Mouse (Mus musculus): ENCODE results near the gene Rps5.
A peak's percentile ranks its signal among the peaks of the same experiment; 100 is the strongest.
"Not testable (repeated sequence)": the region's sequence is repeated elsewhere in the genome, so short reads cannot be mapped to it uniquely, and the experiment has no call there.

Gene Rps5

DNA sequence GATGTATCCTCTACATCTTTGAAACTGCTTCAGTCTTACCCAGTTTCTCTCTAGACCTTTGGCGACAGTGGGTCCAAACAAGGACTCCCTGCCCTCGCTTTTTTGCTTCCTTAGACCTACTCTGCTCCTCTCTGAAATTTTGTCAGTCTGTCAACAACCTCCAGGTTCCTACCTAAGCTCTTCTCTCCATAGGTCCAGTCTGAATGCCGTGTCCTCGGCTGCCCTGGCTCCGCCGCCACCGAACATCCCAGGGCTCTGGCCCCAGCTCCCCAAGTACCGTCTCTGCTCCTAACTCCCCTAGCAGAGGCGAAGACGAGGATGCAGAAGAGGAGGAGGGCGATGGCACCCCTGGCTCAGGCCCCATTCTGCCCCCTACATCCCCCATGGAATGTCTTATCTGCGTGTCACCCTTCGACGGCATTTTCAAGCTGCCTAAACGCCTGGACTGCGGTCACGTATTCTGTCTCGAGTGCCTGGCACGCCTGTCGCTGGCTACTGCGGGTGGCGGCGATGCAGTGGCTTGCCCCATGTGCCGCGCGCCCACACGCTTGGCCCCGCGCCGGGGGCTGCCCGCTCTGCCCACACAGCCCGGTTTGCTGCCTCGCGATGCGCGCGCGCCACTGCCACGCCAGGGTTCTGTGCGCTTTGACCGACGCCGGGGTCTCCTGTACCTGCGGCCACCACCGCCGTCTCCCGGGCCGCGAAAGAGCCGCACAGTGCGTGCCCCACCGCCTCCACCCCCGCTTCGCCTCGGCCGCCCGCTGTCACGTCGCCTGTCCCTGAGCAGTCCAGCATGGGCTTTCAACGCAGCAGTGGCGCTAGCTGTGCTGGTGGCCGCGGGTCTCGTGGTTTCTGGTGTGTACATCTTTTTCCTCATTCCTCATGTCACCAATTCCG is 5.9 kb downstream of the Rps5 start:
- peak; percentile 68 for ATAC-seq (ENCODE audit: low TSS enrichment)

DNA sequence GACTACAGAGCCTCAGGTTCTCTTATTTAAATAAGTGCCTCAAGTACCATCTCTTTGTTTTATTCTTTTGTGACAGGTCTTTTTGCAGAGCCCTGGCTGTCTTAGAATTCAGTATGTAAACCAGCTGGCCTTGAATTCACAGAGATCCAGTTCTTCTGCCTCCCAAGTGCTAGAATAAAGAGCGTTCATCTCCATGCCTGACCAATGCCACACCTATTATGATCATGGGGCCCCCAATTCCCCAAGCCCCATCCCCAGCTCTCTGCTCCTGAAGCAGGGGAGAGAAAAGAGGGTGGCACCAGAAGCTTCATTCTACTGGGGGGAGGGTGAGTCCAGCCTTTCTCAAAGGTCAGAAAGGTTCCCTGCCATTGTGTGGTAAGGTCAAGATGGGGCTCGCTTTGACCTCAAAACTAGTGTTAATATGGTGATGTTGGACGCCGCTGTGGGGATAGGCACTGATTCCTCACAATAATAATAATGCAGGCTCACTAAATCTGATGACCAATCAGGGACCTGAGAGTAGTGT is 11.6 kb downstream of the Rps5 start:
- no peak for ATAC-seq (ENCODE audit: low TSS enrichment)

DNA sequence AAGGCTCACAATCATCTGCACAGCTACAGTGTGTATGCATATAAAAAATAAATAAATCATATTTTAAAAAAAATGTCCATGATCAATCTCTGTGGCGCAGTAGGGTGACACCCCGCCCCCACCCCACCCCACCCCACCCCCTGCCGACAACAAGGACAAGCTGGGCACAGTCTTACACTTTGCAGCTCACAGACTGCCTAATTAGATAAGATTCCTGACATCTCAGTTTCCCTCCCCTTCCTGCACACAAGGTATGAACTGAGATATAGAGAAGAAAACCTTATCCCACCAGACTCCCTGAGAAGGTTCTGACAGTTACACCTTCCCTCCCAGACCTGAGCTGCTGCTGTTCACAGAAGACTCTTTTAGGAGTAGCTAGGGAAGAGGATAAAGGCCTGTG is 12.7 kb downstream of the Rps5 start:
- no peak for ATAC-seq (ENCODE audit: low TSS enrichment)

DNA sequence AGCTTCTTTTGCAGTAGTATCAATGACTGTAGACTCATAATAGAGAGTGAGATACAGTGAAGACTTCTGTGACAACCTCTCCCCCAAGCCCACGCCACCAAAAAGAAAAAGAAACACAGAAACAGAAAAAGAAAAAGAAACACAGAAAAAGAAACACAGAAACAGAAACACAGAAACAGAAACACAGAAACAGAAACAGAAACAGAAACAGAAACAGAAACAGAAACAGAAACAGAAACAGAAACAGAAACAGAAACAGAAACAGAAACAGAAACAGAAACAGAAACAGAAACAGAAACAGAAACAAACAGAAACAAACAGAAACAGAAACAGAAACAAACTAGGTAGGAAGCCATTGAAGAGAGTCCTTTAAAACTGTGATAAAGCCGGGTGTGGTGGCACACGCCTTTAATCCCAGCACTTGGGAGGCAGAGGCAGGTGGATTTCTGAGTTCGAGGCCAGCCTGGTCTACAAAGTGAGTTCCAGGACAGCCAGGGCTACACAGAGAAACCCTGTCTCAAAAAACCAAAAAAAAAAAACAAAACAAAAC is 15.2 kb downstream of the Rps5 start:
- ATAC-seq (ENCODE audit: low TSS enrichment), result not testable (repeated sequence)

DNA sequence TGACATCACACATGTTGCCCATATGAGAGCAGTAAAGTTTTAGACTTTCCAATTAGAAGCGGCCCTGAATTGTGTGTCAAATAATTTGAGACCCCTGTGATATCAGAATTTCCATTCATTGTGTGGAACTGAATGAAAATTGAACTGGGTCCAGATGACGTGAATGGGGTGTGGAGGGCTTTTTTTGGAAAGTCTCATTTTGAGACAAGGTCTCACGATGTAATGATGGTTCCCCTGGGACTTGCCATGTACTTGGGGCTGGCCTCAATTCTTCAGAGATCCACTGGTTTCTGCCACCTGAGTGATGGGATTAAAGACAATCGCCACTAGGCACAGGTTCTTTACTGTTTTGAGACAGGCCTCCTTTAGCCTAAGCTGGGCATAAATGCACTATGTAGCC is 18.5 kb downstream of the Rps5 start:
- no peak for ATAC-seq (ENCODE audit: low TSS enrichment)

DNA sequence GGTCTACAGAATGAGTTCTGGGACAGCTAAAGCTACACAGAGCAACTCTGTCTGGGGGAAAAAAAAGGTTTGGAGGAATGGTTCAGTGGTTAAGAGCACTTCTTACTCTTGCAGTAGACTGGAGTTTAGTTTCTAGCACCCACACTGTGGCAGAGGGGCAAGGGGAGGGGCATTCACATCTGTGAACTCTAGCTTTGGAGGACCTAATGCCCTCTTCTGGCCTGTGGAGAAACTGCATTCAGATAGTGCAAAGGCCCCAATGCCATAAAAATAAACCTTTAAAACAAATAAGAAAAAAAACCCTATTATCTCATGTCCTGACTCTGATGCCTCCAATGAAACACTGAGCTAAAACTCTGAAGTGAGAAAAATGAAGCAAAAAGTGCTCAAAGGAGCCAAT is 21.4 kb downstream of the Rps5 start:
- ATAC-seq (ENCODE audit: low TSS enrichment), result no peak

DNA sequence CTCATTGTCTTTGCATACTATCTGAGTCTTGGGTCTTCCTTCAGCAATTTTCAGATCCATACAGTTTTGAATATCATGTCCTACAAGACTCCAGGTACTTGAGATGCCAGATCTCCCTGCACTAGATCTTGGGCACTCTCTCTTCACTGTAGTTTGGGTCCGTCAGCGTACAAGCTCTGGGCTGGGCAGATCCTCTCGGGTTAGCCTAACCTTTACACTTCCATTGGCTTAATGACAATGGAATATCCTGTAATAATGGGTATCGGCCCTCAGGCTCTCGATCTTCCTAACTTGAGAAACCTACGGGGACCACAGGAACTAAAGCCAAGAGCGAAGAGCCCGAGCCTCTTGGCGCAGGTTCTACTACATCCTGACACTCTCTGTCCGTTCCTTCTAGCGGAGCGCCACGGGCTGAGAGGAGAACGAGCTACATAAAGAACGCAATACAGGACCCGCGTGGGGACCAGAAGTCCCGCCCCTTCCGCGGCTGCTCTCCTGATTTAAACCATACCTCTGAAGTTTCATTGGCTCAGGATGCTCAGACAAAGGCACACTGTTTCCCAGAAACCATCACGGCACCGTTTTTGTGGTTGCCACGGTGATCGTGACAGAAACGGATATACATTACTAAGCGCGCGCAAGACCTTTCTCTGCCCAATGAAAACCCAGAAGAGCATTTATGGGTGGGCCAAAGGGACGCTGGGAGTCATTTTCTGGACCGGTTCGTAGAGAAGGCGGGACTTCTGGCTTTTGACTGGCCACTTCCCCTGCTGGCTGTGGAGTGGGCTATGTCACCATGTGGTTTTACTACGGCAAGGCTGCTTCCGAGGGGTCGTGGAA is 27.2 kb downstream of the Rps5 start:
- ATAC-seq (ENCODE audit: low TSS enrichment), result peak; percentile 99

DNA sequence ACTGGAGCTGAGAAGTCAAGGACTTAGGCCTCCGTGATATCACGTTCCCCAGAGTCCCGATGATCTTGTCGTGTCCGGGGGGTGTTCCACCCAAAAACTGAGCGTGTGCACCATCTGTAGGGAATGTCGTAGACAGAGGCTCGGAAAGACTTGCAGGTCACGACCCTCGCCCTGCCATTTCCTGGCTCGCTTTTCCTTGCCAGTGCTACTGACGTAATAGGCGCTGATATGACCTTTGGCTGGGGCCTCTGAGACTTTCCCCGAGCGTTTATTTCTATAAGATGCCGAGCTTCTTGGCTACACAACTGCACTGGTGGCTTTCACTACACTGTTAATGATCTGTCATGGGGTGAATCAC is 27.8 kb downstream of the Rps5 start:
- ATAC-seq (ENCODE audit: low TSS enrichment), result no peak

DNA sequence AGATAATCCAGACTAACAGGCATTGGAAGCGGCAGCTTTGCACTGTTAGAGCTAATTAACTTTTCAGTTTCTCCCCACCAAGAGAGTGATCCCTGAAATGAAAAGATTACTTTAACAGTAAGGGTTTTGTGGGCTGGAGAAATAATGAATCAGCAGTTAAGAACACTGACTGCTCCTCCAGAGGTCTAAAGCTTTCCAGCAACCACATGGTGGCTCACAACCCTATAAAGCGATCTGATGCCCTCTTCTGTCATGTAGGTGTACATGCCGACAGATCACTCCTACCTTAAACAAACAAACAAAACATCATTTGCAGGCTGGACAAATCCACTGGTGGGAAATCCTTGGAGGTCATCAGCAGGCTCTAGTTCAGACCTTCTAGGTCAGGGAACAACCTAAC is 32.8 kb downstream of the Rps5 start:
- ATAC-seq (ENCODE audit: low TSS enrichment), result no peak

DNA sequence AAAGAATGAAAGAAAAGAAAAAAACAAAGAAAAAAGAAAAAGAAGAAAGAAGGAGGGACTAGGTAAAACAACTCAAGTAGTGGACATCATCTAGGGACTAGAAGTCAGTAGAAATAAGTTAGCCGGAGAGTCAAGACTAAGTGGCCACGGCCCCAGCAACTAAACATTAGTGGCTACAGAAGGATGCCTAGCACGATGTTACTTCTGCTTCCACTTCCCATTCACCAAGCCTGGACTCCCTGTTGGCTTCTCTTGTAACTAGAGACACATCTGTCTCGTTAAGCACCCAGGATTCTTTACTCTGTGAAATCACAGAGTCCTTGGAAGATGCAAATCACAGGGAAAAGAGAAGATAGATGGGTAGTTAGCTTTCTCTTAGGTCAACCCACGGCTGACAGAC is 35.4 kb downstream of the Rps5 start:
- no peak for ATAC-seq (ENCODE audit: low TSS enrichment)

DNA sequence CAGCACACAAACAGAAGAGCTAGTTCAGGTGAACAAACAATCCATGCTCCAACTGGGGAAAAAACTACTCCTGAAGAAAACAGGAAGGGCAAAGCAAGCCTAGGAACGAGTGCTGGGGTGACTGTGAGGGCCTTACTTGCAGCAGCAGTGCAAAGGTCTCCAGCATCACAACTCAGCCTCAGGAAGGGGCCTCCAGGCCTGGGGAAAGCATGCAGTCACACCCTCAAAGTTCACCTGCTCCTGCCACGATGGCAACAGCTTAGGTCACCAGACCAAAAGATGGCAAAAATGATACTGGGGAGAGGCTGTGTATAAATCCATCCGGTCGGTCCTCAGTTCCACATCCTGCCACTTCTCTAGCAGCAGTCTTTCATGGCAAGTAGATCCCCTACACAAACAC is 36.9 kb downstream of the Rps5 start:
- no peak for ATAC-seq (ENCODE audit: low TSS enrichment)

DNA sequence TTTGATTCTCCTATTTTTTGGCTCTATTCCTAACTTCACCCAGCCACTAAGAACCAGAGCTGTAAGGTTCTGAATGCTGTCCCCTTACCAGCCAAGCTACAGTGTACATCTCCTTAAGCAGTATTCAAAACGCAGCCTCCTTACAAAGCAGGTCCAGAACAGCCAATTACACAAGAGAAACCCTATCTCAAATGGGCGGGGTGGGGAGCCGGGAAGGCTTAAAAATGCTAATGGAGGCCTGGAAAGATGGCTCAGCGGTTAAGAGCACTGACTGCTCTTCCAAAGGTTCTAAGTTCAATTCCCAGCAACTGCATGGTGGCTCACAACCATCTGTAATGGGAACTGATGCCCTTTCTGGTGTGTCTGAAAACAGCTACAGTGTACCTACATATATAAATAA is 37.6 kb downstream of the Rps5 start:
- no peak for ATAC-seq (ENCODE audit: low TSS enrichment)

DNA sequence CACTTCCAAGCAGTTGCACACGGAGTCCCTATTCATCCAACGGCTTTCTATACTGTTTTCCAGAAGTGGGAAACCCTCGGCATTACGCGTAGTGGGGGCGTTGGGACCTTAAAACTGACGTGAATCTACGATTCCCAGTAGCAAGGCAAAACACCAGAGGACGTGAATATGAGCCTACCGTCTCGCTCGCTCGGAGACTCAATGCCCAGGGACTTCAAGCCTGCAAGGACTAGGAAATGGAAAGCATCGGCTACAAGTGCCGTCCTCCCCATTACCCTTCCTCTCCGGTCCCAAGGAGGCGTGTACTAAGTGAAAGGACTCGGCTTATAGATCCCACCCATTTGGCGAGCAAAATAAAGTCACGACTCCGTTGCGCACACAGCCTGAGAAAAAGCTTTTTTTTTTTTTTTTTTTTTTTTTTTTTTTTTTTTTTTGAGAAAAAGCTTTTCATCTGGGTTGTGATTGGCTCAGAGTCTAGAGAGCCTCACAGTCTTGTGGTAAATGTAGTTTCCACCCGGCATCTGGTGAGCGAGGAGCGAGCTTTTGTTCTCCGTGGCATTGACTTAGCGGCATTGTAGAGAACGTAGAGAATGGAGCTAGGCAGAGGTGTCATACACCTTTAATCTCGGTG is 39.5 kb downstream of the Rps5 start:
- ATAC-seq (ENCODE audit: low TSS enrichment), result peak; percentile 75

DNA sequence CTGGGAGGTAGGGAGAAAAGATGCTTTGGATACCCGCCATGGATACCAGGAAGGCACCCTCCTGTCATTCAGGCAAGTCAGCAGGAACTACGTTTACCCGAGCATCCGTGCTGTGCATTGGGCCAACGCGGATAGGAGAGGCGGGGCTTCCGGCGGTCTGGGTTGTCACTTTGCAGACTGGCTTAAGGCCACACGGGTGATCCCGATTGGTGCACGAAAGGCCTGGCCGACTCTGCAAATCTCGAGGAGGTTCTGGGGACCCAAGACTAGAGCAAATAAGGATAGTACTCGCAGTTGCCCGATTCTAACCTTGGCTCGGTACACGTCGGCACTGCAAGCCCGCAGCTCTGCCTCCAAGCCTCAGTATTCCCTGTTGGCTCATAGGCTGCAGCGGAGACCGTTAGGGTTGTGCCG is 43.6 kb downstream of the Rps5 start, which contains the start of gene Zfp324:
TSS of gene Zfp324 (plus strand) at position 161 of the 414 bp plus-strand sequence.
- peak; percentile 90 for ATAC-seq (ENCODE audit: low TSS enrichment)

DNA sequence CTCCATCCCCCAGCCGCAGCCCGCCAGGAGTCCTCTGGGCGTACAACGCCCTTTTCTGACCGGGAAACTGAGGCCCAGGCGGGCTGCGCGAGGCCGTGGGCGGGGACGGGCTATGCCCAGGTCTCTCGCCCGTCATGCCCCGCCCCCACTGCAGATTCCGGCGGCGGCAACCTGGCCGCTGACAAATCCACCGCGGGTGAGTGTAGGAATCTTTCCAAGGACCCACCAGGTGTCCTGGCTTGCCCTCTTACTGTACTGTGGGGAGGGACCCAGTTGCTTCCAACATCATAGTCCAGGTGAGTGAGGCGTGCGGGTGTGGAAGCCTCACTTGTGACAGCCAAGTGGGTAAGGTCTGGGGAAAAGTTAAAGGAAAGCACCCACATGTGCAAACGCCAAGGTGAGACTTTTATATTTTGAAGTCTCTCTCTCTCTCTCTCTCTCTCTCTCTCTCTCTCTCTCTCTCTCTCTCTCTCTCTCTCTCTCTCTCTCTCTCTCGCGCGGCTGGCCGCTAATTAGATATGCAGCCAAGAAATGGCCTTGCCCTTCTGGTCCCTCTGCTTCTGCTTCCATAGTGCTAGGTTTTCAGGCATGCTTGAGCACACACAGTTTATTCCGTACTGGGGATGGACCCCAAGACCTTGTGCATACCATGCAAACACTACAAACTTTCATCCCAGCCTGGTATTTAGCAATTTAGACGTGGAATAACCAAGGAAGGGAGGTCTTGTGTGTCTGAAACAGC is 44.2 kb downstream of the Rps5 start:
- ATAC-seq (ENCODE audit: low TSS enrichment), result 0 out of 2 replicates have a peak, but pooled peaks have one; percentile 4

DNA sequence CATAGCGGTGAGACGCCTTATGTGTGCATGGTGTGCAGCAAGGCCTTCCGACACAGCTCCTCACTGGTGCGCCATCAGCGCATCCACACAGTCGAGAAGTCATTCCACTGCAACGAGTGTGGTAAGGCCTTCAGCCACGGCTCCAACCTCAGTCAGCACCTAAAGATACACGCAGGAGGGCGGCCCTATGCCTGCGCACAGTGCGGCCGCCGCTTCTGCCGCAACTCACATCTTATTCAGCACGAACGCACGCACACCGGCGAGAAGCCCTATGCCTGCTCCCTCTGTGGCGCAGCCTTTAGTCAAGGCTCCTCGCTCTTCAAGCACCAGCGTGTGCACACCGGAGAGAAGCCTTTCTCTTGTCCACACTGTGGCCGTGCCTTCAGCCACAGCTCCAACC is 48.8 kb downstream of the Rps5 start:
- ATAC-seq (ENCODE audit: low TSS enrichment), result no peak
